Mouse (Mus musculus) limb, embryonic 11.5 days (tissue): ENCODE data around the gene D7Ertd443e. TPM values are rescaled to one million over a fixed set of nuclear protein-coding genes. Genes with fewer than 3 reads are reported as not detected.
A peak's percentile ranks its signal among the peaks of the same experiment; 100 is the strongest.

Source experiments
- ATAC-seq: fragments of 200-750 bp; cut with Nextera tagmentation; 2 replicates; pipeline ENCODE4 v1.8.0; 2017; ENCODE audit warnings: low read depth; ENCODE audit not compliant: insufficient number of reproducible peaks, low FRiP score, low TSS enrichment
- DNase-seq: peaks from one replicate; pipeline ENCODE4 v3.0.0-alpha.2; 2015; ENCODE audit warnings: low spot score
- H3K27ac ChIP-seq: fragments of 300-500 bp; sonication (generic); replicated peaks from 2 replicates; pipeline ENCODE4 v1.5.1; 2014; ENCODE audit warnings: low read depth, mild to moderate bottlenecking, low read length
- H3K27me3 ChIP-seq: fragments of 300-500 bp; sonication (generic); 2 replicates; pipeline ENCODE4 v1.6.1; 2014; ENCODE audit warnings: mild to moderate bottlenecking, low read length, mixed read lengths; ENCODE audit not compliant: control insufficient read depth, insufficient read depth
- H3K36me3 ChIP-seq: fragments of 300-500 bp; sonication (generic); 2 replicates; pipeline ENCODE4 v1.6.1; 2014; ENCODE audit warnings: mild to moderate bottlenecking, low read length, moderate library complexity, mixed read lengths; ENCODE audit not compliant: control insufficient read depth, insufficient read depth
- H3K4me1 ChIP-seq: fragments of 300-500 bp; sonication (generic); 2 replicates; pipeline ENCODE4 v1.6.1; 2014; ENCODE audit warnings: low read length, mixed read lengths; ENCODE audit not compliant: control insufficient read depth, insufficient read depth
- H3K4me2 ChIP-seq: fragments of 300-500 bp; sonication (generic); 2 replicates; pipeline ENCODE4 v1.6.1; 2014; ENCODE audit warnings: low read depth, mild to moderate bottlenecking, moderate library complexity; ENCODE audit not compliant: severe bottlenecking
- H3K4me3 ChIP-seq: fragments of 300-500 bp; sonication (generic); 2 replicates; pipeline ENCODE4 v1.5.1; 2014; ENCODE audit warnings: low read depth, low read length
- H3K9ac ChIP-seq: fragments of 300-500 bp; sonication (generic); 2 replicates; pipeline ENCODE4 v1.6.1; 2014; ENCODE audit warnings: mild to moderate bottlenecking, low read length
- H3K9me3 ChIP-seq: fragments of 300-500 bp; sonication (generic); 2 replicates; pipeline ENCODE4 v1.6.1; 2016; ENCODE audit warnings: low read length; ENCODE audit not compliant: control insufficient read depth
- WGBS: fragments of 180-500 bp; shearing (Covaris S2); extraction: QIAGEN DNeasy Blood & Tissue Kit; methylation state at CpG from one replicate; pipeline ENCODE4 v1.1.7; 2014; 5-methylcytosine and 5-hydroxymethylcytosine counted together
- polyA plus RNA-seq: library from polyadenylated mRNA; unstranded; fragments of >200 nt; fragmentation: Nextera tagmentation; extraction: Ambion mirVana; gene quantifications from 2 replicates; pipeline ENCODE4 v1.2.1, GENCODE M21; 2014

D7Ertd443e gene
- polyA plus RNA-seq, 1 experiment from 2014 or later: 0.07 TPM

DNA sequence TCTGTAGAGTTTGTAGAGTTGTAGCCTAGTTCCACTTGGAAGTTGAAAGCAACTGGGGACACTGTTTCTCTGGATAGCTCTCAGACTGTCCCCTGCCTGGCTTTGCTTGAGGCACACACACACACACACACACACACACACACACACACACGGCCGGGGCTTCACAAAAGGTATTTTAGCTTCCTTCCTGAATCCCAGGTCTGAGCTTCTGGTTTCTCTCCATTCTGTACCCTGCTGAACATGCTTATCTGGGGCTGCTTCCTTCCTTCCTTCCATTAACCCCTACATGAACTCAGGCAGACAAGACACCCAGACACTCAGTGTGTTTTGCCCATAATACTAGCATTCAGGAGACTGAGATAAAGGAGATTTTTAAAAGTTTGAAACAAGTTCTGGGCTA is 155.6 kb downstream of the D7Ertd443e start:
- H3K4me1 ChIP-seq: peaks cover 10% of the 10 kb centered on the region
- no peak overlapping the region for H3K4me2 ChIP-seq
- 91% methylated on average over 2 of the region's 2 CpGs for WGBS
- ATAC-seq: no peak
- no peaks in the 10 kb centered on the region for H3K9me3 ChIP-seq
- H3K9ac ChIP-seq: no peak overlapping the region
- no peak for DNase-seq
- H3K36me3 ChIP-seq: no peaks in the 10 kb centered on the region
- H3K27me3 ChIP-seq: 0 out of 2 replicates have a peak, but pooled peaks cover 2% of the 10 kb centered on the region
- H3K4me3 ChIP-seq: no peak overlapping the region
- no peak overlapping the region for H3K27ac ChIP-seq

DNA sequence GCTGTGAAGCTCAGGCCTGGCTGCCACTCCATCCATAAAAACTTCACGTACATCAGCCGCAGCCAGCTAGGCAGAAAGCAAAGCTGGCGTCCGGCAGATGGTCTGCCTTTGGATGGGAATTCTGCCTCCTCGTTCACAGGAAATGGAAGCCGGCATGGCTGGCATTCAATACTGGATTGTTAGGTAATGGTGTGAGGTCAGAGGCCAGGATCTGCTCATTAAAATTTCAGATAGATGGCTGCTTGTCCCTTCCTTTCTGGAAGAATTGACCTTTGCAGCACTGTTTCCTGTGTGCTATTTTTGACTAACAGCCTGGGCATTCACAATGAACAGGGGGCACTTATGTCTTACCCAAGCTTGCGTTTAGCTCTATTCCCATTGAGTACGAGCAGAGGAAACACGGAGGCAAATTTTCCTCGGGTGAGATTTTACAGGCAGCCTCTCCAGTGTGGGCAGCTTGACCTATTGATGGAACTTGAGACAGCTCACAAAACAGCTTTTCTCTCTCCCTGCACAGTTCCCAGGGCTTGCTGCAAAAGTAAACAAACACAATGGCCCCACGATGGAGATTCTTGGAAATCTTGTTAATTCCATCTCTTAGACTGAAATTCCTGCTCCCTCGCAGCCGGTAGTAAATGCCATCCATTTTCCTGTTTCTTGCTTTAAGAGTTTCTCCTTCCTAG is 157.5 kb downstream of the D7Ertd443e start:
- H3K4me1 ChIP-seq: peaks cover 10% of the 10 kb centered on the region
- DNase-seq (peak; percentile 59), ATAC-seq (no peak)
- H3K27ac ChIP-seq: peak overlapping the region; percentile 36; the same call in 1 of the 2 replicates
- H3K4me2 ChIP-seq: no peak overlapping the region
- H3K4me3 ChIP-seq: no peak overlapping the region
- H3K9me3 ChIP-seq: no peaks in the 10 kb centered on the region
- peaks cover 6% of the 10 kb centered on the region for H3K27me3 ChIP-seq
- no peak overlapping the region for H3K9ac ChIP-seq
- H3K36me3 ChIP-seq: no peaks in the 10 kb centered on the region
- WGBS: 20% methylated on average over 13 of the region's 13 CpGs

DNA sequence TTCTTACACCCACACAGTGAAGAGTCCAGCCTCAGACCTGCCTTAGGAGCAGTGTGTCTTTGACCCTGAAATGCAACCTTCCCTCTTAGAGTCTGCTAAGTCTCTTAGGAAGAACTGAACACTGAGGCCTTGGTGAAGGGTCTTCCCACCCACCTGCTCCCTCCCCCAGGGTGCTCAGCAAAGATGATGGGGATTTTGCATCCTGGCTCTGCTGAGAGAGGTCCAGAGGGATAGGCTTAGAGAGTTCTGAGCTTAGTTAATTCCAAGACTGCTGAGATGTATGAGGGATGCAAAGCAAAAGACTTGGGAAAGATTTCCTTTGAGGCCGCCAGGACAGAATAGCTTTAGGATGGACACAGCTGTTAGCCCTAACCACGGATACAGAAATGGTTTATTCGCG is 158.4 kb downstream of the D7Ertd443e start:
- H3K4me3 ChIP-seq: no peak overlapping the region
- no peaks in the 10 kb centered on the region for H3K36me3 ChIP-seq
- H3K4me1 ChIP-seq: peaks cover 7% of the 10 kb centered on the region
- H3K4me2 ChIP-seq: no peak overlapping the region
- no peaks in the 10 kb centered on the region for H3K9me3 ChIP-seq
- no peak overlapping the region for H3K9ac ChIP-seq
- H3K27ac ChIP-seq: no peak overlapping the region
- no peak for DNase-seq
- ATAC-seq: no peak
- peaks cover 6% of the 10 kb centered on the region for H3K27me3 ChIP-seq
- 86% methylated on average over 4 of the region's 4 CpGs for WGBS

DNA sequence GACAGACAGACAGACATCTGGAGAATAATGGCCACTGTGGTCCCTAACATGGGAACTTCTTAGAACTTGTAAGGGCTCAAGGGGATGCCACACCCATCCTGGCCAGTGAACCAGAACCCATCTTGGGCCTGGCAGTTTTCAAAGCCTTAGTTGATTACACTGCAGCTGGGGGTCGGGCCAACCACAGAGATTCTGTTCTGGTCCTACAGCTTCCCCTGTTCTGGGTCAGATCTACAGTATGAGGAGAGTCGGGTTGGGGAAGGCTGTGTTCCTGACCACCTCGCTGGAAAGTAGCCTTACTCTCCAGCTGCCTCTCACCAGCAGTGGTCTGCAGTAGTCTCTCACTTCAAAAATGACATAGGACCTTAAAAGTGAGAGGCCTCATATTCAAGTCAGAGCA is 159.2 kb downstream of the D7Ertd443e start:
- no peaks in the 10 kb centered on the region for H3K36me3 ChIP-seq
- H3K9me3 ChIP-seq: no peaks in the 10 kb centered on the region
- ATAC-seq (no peak), DNase-seq (no peak)
- no peak overlapping the region for H3K4me2 ChIP-seq
- no peak overlapping the region for H3K9ac ChIP-seq
- peaks cover 6% of the 10 kb centered on the region for H3K27me3 ChIP-seq
- 68% methylated on average over 3 of the region's 3 CpGs for WGBS
- H3K4me3 ChIP-seq: no peak overlapping the region
- H3K4me1 ChIP-seq: peaks cover 4% of the 10 kb centered on the region
- H3K27ac ChIP-seq: no peak overlapping the region

DNA sequence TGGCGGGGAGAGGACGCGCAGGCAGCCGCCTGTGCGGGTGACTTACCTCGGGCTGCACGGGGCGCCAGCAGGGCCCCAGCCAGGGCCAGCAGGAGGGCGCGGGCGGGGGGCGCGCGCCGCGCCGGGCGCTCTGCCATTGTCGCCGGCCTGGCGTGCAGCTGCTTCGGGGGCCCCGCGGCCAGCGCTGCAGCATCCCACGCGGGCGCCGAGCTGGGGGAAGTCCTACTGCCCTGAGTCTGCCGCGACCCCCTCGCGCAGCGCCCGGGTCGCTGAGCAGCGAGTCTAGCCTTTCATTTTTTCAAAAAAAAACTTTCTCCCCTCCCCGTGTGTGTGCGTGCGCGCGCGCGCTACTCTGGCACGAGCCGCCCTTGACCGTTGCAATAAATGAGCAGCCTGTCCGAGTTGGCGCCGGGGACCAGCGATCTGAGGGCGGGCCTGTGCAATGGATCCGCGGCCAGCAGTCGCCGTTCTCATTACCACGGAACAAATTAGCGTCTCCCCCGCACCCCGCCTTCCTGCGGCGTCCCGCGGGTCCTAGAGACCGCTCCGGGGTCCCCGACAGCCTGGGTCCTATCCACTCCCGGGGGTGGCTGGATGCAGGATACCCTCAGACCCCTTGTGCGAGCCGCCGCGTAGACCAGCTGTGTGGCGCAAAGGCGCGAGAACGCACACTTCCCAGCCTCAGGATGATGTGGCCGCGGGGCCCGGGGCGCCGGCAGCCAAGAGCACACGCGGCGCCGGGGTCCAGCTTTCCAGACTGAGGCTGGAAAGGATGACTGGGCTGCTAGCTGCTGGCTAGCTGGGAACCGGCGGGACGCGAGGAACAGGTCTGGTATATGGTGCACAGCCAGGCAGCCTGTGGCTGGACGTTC is 160.5 kb downstream of the D7Ertd443e start:
- Histone ChIP-seq H3K27me3 (peaks cover 6% of the 10 kb centered on the region), H3K27ac (0 out of 2 replicates have a peak overlapping the region, but pooled peaks have one; percentile 52)

DNA sequence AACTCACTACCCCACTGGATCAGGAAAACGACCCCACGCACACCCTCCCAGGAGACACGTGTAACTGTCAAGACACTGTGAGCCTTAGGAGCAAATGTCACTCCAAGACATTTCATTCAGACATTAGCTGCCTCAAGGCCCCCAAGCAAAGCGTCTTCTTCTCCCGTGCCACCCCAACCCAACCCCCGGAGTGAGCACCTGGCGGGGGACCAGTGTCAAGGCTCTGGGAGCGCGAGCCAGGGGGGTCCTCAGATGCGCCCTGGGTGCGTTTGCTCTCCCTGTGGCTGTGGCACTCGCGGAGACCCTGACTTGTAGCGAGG is 161.1 kb downstream of the D7Ertd443e start:
- WGBS: 2% methylated on average over 14 of the region's 14 CpGs
- peaks cover 6% of the 10 kb centered on the region for H3K27me3 ChIP-seq

More for the DNA sequence above, 160.5 kb downstream of the D7Ertd443e start:
- H3K4me2 ChIP-seq: peak overlapping the region; percentile 97
- ATAC-seq (peak; percentile 63), DNase-seq (peak; percentile 80)
- whole genome bisulfite sequencing: under 1% methylated on average over 84 of the region's 90 CpGs
- H3K9ac ChIP-seq: peak overlapping the region; percentile 67
- no peaks in the 10 kb centered on the region for H3K36me3 ChIP-seq
- H3K4me3 ChIP-seq: peak overlapping the region; percentile 48
- peaks cover 4% of the 10 kb centered on the region for H3K4me1 ChIP-seq
- no peaks in the 10 kb centered on the region for H3K9me3 ChIP-seq

DNA sequence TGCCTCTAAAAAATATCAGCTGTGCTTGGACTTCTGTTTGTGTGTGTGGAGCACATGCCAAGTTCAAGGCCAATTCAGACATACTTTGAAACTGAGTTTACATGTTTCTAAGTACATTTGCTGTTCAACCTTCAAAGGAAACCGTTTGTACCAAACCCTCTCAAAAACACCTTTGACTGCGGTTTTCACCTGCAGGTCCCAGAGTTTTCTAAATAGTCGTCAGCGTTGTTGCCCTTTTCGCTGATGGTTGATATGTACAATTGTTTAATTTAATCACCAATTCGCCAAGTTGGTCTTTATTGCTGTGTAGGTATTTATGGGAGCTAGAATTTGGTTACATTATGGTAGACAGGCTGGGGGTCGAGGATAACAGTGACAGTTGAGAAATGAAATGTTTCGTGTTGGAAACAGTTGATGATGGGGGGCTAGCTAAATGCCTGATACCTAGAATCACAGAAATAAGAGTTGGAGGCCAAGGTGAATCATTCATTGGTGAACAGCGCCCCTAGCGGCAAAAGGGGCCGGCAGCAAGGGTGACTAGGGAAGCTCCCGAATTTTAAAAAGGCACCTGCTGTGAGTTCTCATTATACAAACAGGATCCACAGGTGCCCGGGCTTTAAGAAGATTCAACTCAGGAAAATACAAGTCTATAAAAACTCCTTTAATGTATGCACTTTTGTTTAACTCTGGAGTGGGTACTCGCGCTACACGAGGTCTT is 161.9 kb downstream of the D7Ertd443e start:
- WGBS: 31% methylated on average over 16 of the region's 16 CpGs
- Histone ChIP-seq H3K27me3 (peaks cover 6% of the 10 kb centered on the region), H3K4me1 (peaks cover 4% of the 10 kb centered on the region), H3K27ac (no peak overlapping the region), H3K36me3 (no peaks in the 10 kb centered on the region), H3K4me2 (peak overlapping the region; percentile 97), H3K4me3 (peak overlapping the region; percentile 48), H3K9ac (no peak overlapping the region), H3K9me3 (no peaks in the 10 kb centered on the region)
- DNase-seq: peak; percentile 90
- no peak for ATAC-seq

More for the DNA sequence above, 161.1 kb downstream of the D7Ertd443e start:
- peak; percentile 59 for DNase-seq
- H3K4me2 ChIP-seq: peak overlapping the region; percentile 97
- peak; percentile 11; the same call in 1 of the 2 replicates for ATAC-seq
- no peaks in the 10 kb centered on the region for H3K9me3 ChIP-seq
- peak overlapping the region; percentile 67 for H3K9ac ChIP-seq
- H3K4me3 ChIP-seq: peak overlapping the region; percentile 48
- H3K4me1 ChIP-seq: peaks cover 4% of the 10 kb centered on the region
- no peaks in the 10 kb centered on the region for H3K36me3 ChIP-seq
- no peak overlapping the region for H3K27ac ChIP-seq
